Mouse (Mus musculus) embryonic stem cell, embryonic (primary cell): ENCODE data around the gene Maco1.

Experiments
- CTCF ChIA-PET, 4 experiments: fragments of 300-600 bp in 2 of 4; fragments of 350-600 bp in 2 of 4; sonication (Branson Sonifier 250); formaldehyde crosslinking; loops; one replicate each; lab custom pipeline; 2022; ENCODE audit warnings: inconsistent platforms in 2 of 4; lab: Charles Lee
- POLR2A ChIA-PET, 4 experiments: fragments of 300-600 bp in 2 of 4; fragments of 350-600 bp in 2 of 4; sonication (Branson Sonifier 250); formaldehyde crosslinking; loops; one replicate each; lab custom pipeline; 2022; ENCODE audit warnings: antibody characterized with exemption in 4 of 4, inconsistent platforms in 1 of 4; lab: Charles Lee

Gene Maco1

GRCm38 (mm10) chr4:134868065-134868464 lies 14.9 kb upstream of the Maco1 start:
- CTCF ChIA-PET, result interaction anchor here in 3 of 4 experiments (0.6 to 3.3 kb wide), 8 partner anchors 9 to 914 kb away, joined by 3 to 21 read pairs (median 8); no protein-coding TSS in a partner anchor

GRCm38 (mm10) chr4:134867661-134868060 lies 14.5 kb upstream of the Maco1 start:
- ChIA-PET POLR2A (interaction anchor here in 3 of 4 experiments (1.0 to 3.7 kb wide), 9 partner anchors 9 to 405 kb away, joined by 3 to 27 read pairs (median 3); partner anchors contain the start of genes Rsrp1 (in 2 of the 3) and Clic4 (in 1 of the 3)), CTCF (interaction anchor here in 3 of 4 experiments (1.6 to 3.3 kb wide), 5 partner anchors 9 to 15 kb away, joined by 5 to 21 read pairs (median 13); no protein-coding TSS in a partner anchor)

More at GRCm38 (mm10) chr4:134868065-134868464, 14.9 kb upstream of the Maco1 start:
- POLR2A ChIA-PET, result interaction anchor here in 3 of 4 experiments (0.8 to 3.7 kb wide), 11 partner anchors 9 to 405 kb away, joined by 3 to 27 read pairs (median 3); partner anchors contain the start of genes Rsrp1 (in 2 of the 3) and Clic4 (in 1 of the 3)

DNA sequence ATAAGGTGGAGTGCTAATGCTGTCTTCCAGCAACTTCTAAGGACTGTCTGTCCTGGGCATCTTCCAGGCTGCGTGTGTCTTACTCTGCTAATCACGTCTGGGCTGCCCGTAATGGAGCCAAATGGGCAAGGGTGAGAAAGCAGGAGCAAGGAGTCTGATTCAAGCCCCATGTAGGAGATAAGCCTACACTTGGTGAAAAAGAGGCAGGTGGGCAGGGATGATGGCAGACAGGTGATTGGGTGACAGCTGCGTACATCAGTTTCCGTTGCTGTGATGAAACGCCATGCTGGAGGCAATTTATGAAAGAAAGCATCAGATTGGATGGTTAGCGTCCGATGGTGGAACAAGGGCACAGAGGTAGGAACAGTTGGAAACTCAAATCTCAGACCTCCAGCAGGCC lies 14.1 kb upstream of the Maco1 start:
- ChIA-PET POLR2A (interaction anchor here in 2 of 4 experiments (1.5 to 3.7 kb wide), 3 partner anchors 8 to 56 kb away, joined by 6 to 27 read pairs (median 7); partner anchors contain the start of gene Rsrp1 (in 1 of the 2)), CTCF (interaction anchor here in 2 of 4 experiments (2.9 to 3.3 kb wide), 3 partner anchors 12 to 16 kb away, joined by 13 to 21 read pairs (median 16); no protein-coding TSS in a partner anchor)

DNA sequence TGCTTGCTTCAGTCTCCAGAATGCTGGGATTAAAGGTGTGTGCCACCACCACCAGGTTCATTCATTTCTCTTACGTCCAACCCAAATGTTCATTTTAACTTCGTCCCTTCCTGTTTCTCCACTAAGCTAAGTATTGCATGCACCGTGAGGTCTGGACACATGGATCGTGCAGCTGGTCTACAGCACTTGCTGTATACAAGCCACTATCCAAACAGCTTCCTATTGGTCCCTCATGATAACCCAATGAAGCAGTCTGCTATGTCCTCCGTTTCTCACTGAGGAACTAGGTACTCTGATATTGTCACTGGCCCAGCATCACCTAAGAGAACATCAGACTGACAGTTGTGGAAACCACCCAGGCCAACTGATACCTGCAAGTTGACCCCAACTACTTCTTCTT lies 12.6 kb upstream of the Maco1 start:
- POLR2A ChIA-PET, result interaction anchor here in 1 of 4 experiments (1.2 kb wide), 1 partner anchor 11 kb away, joined by 3 read pairs; no protein-coding TSS in a partner anchor
- CTCF ChIA-PET, result no interaction called here

GRCm38 (mm10) chr4:134865340-134865739 lies 12.2 kb upstream of the Maco1 start:
- ChIA-PET CTCF (interaction anchor here in 1 of 4 experiments (1.4 kb wide), 1 partner anchor 14 kb away, joined by 3 read pairs; no protein-coding TSS in a partner anchor), POLR2A (interaction anchor here in 2 of 4 experiments (0.6 to 1.2 kb wide), 2 partner anchors 11 to 350 kb away, joined by 3 read pairs; no protein-coding TSS in a partner anchor)

DNA sequence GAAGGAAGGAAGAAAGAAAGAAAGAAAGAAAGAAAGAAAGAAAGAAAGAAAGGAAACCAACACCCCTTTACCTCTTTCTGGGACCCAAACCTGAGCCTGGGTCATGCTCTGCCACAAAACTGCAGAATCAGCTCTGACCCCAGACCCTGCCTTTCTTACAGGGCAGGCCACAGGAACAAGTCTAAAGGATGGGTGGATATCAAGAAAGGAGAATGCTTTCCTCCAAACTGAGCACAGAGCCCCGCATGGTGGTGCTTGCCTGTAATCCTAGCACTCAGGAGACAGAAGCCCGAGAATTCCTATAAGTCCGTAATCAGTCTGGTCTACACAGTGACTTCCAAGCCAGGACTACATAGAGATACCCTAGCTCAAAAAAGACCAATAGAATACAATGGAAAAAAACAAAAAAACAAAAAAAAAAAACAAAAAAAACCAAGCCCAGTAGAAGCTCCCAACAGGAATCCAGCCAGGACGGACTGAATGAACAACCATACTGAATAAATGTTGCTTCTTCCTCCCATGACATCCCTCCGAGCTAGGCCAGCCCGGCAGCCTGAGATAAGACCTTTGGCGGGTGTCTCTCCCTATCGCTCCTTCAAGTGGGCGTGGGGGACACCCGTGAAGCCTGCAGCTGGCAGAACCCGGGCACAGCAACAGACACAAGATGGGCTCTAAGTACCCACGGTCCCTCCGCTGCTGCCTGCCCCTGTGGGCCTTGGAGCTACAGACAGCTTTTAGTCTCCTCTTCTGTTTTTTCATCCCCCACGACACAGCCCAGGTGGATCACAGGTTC lies 11.0 kb upstream of the Maco1 start, which contains the start of gene Rhd:
Gene Rhd (plus strand): TSS at position 600 of the 793 bp plus-strand sequence.
- ChIA-PET CTCF (interaction anchor here (0.6 to 1.4 kb wide), 13 partner anchors 10 to 601 kb away, joined by 3 to 7 read pairs (median 3); partner anchors contain the start of gene Aunip (in 1 of the 4)), POLR2A (interaction anchor here in 3 of 4 experiments (0.6 to 1.4 kb wide), 10 partner anchors 8 to 896 kb away, joined by 3 to 8 read pairs (median 3); partner anchors contain the start of gene Rsrp1 (in 2 of the 3))

DNA sequence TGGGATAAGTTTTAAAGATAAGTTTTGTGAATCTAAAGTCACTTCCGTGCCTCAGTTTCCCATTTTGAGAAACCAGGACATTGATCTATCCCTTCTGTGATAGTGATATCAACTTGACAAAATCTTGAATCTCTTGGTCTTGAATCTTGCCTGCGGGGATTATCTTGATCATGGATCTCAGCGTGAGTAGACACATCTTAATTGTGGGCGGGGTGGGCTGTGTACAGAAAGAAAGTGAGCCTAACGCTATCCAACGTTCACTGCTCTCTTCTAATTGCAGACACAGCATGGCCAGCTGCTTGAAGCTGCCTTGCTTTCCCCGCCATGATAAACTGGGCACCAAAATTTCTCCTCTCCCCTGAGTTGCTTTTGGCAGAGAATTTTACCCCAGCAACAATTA lies 9.9 kb upstream of the Maco1 start:
- CTCF ChIA-PET, result interaction anchor here in 2 of 4 experiments (0.5 to 0.6 kb wide), 2 partner anchors 71 to 827 kb away, joined by 3 to 6 read pairs; no protein-coding TSS in a partner anchor
- POLR2A ChIA-PET, result no interaction called here

DNA sequence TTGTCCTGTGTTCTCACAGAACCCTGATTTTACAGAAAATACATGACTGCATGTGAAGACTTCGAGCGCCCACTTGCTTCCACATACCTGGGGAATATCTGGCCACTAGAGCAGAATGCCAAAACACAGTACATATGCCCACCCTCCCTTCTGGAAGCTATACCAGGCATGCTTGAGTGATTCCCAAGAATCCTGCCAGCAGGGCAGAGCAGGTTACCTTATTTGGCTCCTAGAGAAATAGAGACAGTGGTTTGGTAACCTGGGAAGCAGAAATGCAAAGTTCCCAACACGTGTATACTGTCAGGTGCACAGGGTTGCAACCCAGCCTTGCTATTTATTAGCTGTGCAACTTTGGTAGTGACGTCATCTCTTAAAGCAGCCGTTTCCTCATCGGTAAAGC lies 8.7 kb upstream of the Maco1 start:
- ChIA-PET CTCF (interaction anchor here in 1 of 4 experiments (0.5 kb wide), 1 partner anchor 23 kb away, joined by 3 read pairs; no protein-coding TSS in a partner anchor), POLR2A (interaction anchor here in 3 of 4 experiments (0.6 to 1.5 kb wide), 5 partner anchors 21 to 1111 kb away, joined by 3 to 4 read pairs (median 3); no protein-coding TSS in a partner anchor)

GRCm38 (mm10) chr4:134858494-134858893 lies 5.3 kb upstream of the Maco1 start:
- POLR2A ChIA-PET, result interaction anchor here in 1 of 4 experiments (1.3 kb wide), 1 partner anchor 10 kb away, joined by 7 read pairs; no protein-coding TSS in a partner anchor
- CTCF ChIA-PET, result interaction anchor here in 1 of 4 experiments (2.4 kb wide), 1 partner anchor 21 kb away, joined by 8 read pairs; no protein-coding TSS in a partner anchor

DNA sequence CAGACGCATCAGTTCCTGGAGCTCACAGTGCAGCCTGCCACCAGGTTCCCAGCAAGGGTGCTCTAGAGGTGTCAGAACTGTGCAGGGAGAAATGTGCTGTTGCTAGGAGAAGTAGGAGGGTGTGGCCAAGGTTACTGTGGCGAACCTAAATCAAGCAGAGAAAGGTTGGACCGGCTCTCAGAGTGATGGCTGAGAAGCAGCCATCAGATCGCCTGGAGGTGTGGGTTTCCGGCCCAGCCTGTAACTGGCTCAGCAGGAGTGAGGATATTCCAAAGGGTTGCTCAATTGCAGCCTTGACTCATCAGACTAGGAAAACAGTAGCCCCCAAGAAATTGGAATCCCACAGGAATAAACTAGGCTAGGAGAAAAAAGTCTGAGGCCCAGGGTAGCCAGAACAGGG lies 3.4 kb upstream of the Maco1 start:
- ChIA-PET CTCF (interaction anchor here in 3 of 4 experiments (0.6 to 1.6 kb wide), 6 partner anchors 13 to 1107 kb away, joined by 3 to 6 read pairs (median 4); partner anchors contain the start of gene Gale (in 1 of the 3)), POLR2A (interaction anchor here (1.0 to 4.8 kb wide), 15 partner anchors 8 to 90 kb away, joined by 3 to 27 read pairs (median 4); partner anchors contain the start of genes Rsrp1 (in 2 of the 4) and Rhd (in 1 of the 4))

GRCm38 (mm10) chr4:134856056-134856455 lies 2.9 kb upstream of the Maco1 start:
- ChIA-PET CTCF (interaction anchor here in 1 of 4 experiments (1.1 to 1.6 kb wide), 2 partner anchors 23 to 27 kb away, joined by 3 to 6 read pairs; no protein-coding TSS in a partner anchor), POLR2A (interaction anchor here (0.6 to 4.8 kb wide), 17 partner anchors 8 to 576 kb away, joined by 3 to 27 read pairs (median 3); partner anchors contain the start of genes Rhd (in 1 of the 4) and Rsrp1 (in 1 of the 4))

DNA sequence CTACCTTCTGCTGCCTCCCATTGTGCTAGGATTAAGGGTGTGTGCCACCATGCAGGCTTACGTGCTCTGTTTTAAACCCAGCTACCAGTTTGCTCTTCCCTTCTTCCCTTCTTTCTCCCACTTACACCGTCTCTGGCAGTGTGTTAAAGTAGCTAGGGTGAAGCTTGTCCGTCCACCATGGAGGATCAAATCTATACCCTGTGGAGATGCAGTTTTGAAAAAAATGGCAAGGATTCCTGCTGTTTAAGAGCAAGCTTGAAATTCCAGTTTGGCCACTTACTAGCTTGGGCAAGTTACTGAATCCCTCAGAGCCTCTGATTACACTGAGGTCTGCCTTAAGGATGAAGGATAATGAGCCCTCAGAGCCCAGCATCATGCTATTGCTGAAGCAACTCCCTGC lies 2.2 kb upstream of the Maco1 start:
- CTCF ChIA-PET, result interaction anchor here in 3 of 4 experiments (0.5 to 1.6 kb wide), 4 partner anchors 13 to 52 kb away, joined by 3 to 6 read pairs (median 3); no protein-coding TSS in a partner anchor
- POLR2A ChIA-PET, result interaction anchor here in 3 of 4 experiments (0.6 to 4.8 kb wide), 20 partner anchors 9 to 1979 kb away, joined by 3 to 27 read pairs (median 3); partner anchors contain the start of genes Rhd (in 1 of the 3) and Rsrp1 (in 1 of the 3)

DNA sequence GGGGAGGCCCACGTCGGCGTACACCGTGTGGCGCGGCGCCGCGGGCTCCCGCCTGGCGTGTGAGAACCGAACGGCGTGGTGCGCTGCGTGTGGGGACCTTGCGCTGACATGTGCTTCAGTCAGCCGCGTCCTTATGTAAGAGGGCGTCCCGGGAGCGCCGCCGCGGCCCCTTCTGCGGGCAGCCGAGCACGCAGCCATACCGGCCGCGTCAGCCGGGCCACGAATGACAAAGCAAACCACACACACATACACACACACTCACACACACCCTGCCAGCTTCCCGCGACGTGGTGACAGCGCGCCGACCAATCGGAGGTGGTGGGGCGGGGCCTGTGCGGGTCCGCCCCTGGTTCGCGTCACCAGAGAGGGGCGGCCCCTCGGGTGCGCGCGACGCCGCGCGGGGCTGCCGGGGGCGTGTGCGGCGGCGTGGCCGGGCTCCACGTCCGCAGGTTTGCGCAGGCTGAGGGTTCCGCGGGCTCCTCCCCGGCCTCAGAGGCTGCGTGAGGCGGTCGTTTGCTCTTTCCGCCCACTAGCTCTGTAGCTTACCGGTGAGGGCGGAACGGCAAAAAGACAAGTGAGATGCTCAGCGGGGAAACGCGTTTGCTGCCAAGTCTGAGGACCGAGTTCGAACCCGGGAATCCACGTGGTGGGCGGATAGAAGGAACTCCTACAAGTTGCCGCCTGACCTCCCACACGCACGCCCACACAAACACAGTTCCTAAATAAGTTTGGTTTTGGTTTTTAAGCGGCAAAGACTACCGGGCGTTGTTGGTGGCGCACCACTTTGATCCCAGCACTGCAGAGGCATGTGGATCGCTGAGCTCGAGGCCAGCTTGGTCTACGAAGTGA lies 716 bp upstream of the Maco1 start:
- CTCF ChIA-PET, result interaction anchor here in 3 of 4 experiments (0.6 to 1.6 kb wide), 9 partner anchors 10 to 311 kb away, joined by 3 to 5 read pairs (median 3); partner anchors contain the start of gene Rhd (in 1 of the 3)
- POLR2A ChIA-PET, result interaction anchor here in 3 of 4 experiments (0.6 to 4.8 kb wide), 21 partner anchors 12 to 1606 kb away, joined by 3 to 27 read pairs (median 3); partner anchors contain the start of genes Rsrp1 (in 2 of the 3), Clic4 (in 1 of the 3) and Mtfr1l (in 1 of the 3)

DNA sequence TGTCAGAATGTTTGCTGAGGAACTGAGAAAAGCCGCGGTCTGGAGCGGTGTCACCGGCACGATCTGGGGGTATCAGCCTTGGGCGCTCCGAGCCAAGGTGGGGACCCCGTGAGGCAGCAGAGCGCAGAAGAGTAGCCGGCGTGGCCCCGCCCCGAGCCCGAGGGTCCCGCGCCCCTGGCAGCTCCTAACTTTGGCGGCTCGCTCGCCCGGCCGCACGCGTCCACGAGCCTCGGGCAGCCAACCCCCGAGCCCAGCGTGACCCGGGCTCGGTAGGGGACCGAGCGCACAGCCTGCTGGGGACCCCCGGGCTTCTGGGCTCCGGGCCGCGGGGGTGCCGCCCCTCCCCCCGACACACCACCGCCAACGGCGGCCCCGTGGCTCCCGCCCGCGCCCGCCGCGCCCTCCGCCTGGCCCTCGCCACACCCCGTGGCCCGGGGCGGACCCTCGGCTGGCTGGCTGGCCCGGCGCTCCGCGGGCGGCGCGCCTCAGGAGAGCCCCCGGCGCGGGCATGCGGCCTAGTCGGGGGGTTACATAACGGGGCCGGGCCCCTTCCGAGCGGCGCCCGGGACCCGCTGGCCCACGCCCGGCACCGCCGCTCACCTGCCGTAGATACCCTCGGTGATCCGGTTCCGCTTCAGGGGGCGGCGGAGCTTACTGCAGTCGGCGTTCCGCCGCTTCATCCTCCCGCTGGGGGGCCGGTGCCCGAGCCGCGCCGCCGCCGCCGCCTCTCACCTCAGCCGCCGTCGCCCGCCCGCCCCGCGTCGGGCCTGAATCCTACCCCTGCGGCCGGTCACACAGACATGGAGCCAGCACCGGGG lies 498 bp downstream of the Maco1 start:
- POLR2A ChIA-PET, result interaction anchor here in 2 of 4 experiments (0.7 to 3.1 kb wide), 12 partner anchors 14 to 667 kb away, joined by 3 to 21 read pairs (median 3); partner anchors contain the start of gene Rsrp1 (in 2 of the 2)

GRCm38 (mm10) chr4:134851876-134852275 lies 1.3 kb downstream of the Maco1 start:
- ChIA-PET POLR2A (interaction anchor here in 2 of 4 experiments (0.8 to 3.1 kb wide), 10 partner anchors 12 to 666 kb away, joined by 3 to 21 read pairs (median 4); partner anchors contain the start of gene Rsrp1 (in 2 of the 2)), CTCF (interaction anchor here (0.5 to 1.5 kb wide), 6 partner anchors 26 to 138 kb away, joined by 3 to 4 read pairs (median 3); no protein-coding TSS in a partner anchor)

More for the DNA sequence above, 498 bp downstream of the Maco1 start:
- CTCF ChIA-PET, result interaction anchor here in 2 of 4 experiments (0.7 to 1.5 kb wide), 4 partner anchors 27 to 139 kb away, joined by 3 to 4 read pairs (median 4); no protein-coding TSS in a partner anchor
